Mouse (Mus musculus) liver, embryonic 12.5 days (tissue): ENCODE measurements at regions not wholly inside any gene's neighbourhood (a gene's known extent, or its start where the extent isn't known, plus 50 kb on each side); places are given as distances from the start of the nearest gene placed in this dataset.

Experiments used
- ATAC-seq: fragments of 200-750 bp; cut with Nextera tagmentation; 2 replicates; pipeline ENCODE4 v1.8.0; 2017; ENCODE audit warnings: moderate number of reproducible peaks, mild to moderate bottlenecking, moderate library complexity
- H3K27ac ChIP-seq: fragments of 300-500 bp; sonication (generic); 2 replicates; pipeline ENCODE4 v1.5.1; 2016; ENCODE audit warnings: mild to moderate bottlenecking
- H3K27me3 ChIP-seq: fragments of 300-500 bp; sonication (generic); replicated peaks from 2 replicates; pipeline ENCODE4 v1.6.1; 2016; ENCODE audit warnings: mild to moderate bottlenecking, moderate library complexity
- H3K36me3 ChIP-seq: fragments of 300-500 bp; sonication (generic); 2 replicates; pipeline ENCODE4 v1.6.1; 2016; ENCODE audit warnings: mild to moderate bottlenecking, moderate library complexity
- H3K4me1 ChIP-seq: fragments of 300-500 bp; sonication (generic); 2 replicates; pipeline ENCODE4 v1.6.1; 2016
- H3K4me2 ChIP-seq: fragments of 300-500 bp; sonication (generic); 2 replicates; pipeline ENCODE4 v1.6.1; 2016; ENCODE audit warnings: mild to moderate bottlenecking, moderate library complexity
- H3K4me3 ChIP-seq: fragments of 300-500 bp; sonication (generic); 2 replicates; pipeline ENCODE4 v1.5.1; 2016; ENCODE audit warnings: mild to moderate bottlenecking, moderate library complexity
- H3K9ac ChIP-seq: fragments of 300-500 bp; sonication (generic); 2 replicates; pipeline ENCODE4 v1.6.1; 2016; ENCODE audit warnings: mild to moderate bottlenecking, moderate library complexity
- H3K9me3 ChIP-seq: fragments of 300-500 bp; sonication (generic); replicated peaks from 2 replicates; pipeline ENCODE4 v1.6.1; 2016; ENCODE audit warnings: mild to moderate bottlenecking, moderate library complexity
- WGBS: fragments of 180-500 bp; shearing (Covaris S2); methylation state at CpG from one replicate; pipeline ENCODE4 v1.1.7; 2016; ENCODE audit not compliant: insufficient replicate concordance; 5-methylcytosine and 5-hydroxymethylcytosine counted together

DNA sequence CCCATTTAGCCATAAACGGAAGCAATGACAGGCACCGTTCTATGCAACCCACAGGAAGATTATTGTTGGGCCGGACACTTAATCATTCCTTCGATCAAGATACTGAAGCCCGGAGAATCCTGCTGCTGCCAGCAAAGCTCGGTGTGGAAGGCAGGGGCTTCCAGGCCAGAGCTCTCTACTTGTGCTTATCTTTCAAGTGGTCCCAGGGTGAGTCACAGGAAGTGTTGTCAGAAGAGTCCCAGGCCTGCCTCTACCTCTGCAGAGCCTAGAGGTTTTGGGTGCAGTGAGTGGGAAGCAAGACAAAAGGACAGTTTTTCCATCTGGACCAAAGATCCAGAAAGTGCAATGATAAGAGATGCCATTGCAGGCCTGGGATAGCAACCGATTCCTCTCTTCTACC is 231.6 kb upstream of the Mpped2 start:
- Histone ChIP-seq H3K36me3 (no peaks in the 10 kb centered on the region), H3K9me3 (no peaks in the 10 kb centered on the region), H3K9ac (no peak overlapping the region), H3K27ac (no peak overlapping the region), H3K4me2 (no peak overlapping the region), H3K27me3 (no peaks in the 10 kb centered on the region), H3K4me1 (no peaks in the 10 kb centered on the region), H3K4me3 (no peak overlapping the region)
- 27% methylated on average over 7 of the region's 7 CpGs for WGBS
- ATAC-seq, result no peak

DNA sequence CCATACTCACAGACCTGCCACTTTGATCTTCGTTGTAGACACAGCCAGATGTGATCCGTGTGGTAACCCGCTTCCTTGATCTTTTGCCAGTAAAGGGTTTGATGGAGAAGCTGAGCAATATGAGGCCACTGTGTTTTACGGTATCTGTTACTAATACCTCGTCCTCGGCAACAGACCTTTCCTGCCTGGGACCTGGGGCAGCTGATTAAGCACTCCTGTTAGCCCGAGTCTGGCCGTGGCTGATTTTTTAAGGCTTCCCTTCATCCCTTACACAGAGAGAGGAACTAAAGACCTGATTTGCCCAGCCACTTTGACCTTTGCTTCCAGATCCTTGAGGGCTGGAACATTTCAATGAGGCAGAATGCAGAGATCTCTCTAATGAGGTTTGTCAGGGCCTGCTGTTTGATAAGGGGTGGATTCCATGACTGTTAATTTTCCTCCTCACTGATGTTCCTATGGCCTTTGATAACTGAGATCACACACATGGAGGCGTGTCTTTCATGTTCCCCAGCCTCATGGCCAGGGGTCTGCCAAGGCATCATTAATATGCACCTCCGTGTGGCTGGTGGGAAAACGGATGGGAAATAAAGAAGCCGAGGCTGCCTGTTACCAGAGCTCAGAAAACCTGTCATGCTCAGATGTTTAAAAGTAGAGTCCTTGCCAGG is 231.0 kb upstream of the Mpped2 start:
- H3K9ac ChIP-seq, result no peak overlapping the region
- H3K9me3 ChIP-seq, result no peaks in the 10 kb centered on the region
- no peaks in the 10 kb centered on the region for H3K36me3 ChIP-seq
- H3K4me3 ChIP-seq, result no peak overlapping the region
- ATAC-seq, result no peak
- no peak overlapping the region for H3K4me2 ChIP-seq
- H3K4me1 ChIP-seq, result no peaks in the 10 kb centered on the region
- no peak overlapping the region for H3K27ac ChIP-seq
- no peaks in the 10 kb centered on the region for H3K27me3 ChIP-seq
- 39% methylated on average over 12 of the region's 12 CpGs for WGBS

DNA sequence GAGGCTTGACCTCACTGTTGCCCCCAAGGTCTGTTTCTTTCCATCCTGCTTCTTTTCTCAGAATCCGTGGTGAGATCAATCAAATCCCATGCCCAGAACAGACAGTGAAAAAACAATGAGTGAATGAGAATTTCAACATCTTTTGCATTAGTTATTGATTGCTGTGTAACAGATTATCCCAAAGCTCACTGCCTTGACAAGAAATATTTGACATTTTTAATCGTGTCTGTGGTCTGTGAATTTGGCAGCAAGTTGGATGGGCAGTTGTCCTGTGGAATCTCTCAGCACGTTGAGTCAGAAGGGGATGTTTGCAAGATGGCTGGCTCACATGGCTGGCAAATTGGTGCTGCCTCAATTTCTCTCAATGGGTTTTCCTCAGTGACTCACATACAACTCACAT is 228.0 kb upstream of the Mpped2 start:
- Histone ChIP-seq H3K36me3 (no peaks in the 10 kb centered on the region), H3K4me3 (no peak overlapping the region), H3K27ac (no peak overlapping the region), H3K4me1 (no peaks in the 10 kb centered on the region), H3K9me3 (no peaks in the 10 kb centered on the region), H3K9ac (no peak overlapping the region), H3K27me3 (no peaks in the 10 kb centered on the region), H3K4me2 (no peak overlapping the region)
- WGBS, result 53% methylated on average over 3 of the region's 3 CpGs
- ATAC-seq, result no peak

DNA sequence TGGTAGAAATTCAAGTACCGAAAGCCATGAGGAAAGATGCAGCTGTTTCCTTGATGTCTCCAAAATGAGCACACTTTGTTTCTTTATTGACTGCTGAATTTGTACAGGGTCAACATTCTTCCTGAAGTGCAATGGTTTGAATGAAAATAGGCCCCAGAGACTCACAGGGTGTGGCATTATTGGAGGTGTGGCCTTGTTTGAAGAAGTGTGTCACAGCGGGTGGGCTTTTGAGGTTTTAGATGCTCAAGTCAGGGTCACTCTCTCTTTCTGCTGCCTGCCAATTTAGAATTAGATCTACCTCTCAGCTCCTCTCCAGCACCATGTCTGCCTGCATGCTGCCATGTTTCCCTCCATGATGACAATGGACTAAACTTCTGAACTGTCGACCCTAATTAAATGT is 227.2 kb upstream of the Mpped2 start:
- Histone ChIP-seq H3K4me1 (no peaks in the 10 kb centered on the region), H3K9me3 (no peaks in the 10 kb centered on the region), H3K4me2 (no peak overlapping the region), H3K27ac (no peak overlapping the region), H3K9ac (no peak overlapping the region), H3K27me3 (no peaks in the 10 kb centered on the region), H3K36me3 (no peaks in the 10 kb centered on the region), H3K4me3 (no peak overlapping the region)
- 75% methylated on average over 3 of the region's 3 CpGs for WGBS
- ATAC-seq, result no peak

DNA sequence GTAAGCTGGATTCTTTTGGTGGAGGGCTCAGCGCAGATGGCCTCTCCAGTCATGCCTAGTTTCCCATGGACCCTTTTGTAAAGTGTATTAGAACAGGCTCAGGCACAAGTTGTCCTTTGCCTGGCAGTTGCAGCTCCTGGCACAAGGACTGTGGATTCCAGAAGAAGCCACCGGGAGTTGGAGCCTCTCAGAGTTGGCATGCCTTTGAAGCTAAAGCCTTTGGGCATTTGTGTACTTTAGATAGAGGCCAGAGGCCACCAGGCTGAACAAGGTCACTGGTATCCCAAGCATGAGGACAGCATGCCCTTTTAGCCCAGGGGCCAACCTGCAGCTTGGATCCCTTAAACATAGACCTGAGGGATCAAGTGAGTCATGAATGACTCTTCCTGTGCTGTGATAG is 223.9 kb upstream of the Mpped2 start:
- Histone ChIP-seq H3K9me3 (no peaks in the 10 kb centered on the region), H3K36me3 (no peaks in the 10 kb centered on the region), H3K9ac (no peak overlapping the region), H3K4me2 (no peak overlapping the region), H3K27ac (no peak overlapping the region), H3K4me1 (no peaks in the 10 kb centered on the region), H3K4me3 (no peak overlapping the region), H3K27me3 (no peaks in the 10 kb centered on the region)
- WGBS, result 71% methylated on average over 2 of the region's 2 CpGs
- no peak for ATAC-seq

DNA sequence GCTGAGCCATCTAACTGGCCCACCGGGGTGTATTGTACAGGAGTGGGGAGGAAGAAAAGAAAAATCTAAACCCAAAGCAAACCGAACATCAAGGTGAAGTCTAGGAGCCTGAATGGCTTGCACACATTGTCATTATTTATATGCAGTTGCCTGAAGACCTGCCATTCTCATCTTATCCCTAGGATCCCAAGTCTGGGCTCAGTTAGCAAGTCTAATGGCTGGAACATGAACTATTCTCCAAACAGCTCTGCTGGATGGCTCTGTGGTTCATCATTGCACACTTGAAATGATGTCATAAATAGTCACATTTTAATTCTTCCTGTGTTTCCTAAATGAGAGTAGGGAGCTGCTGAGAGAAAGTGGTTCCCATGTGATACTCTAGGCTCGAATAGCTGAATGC is 219.6 kb upstream of the Mpped2 start:
- Histone ChIP-seq H3K4me1 (no peaks in the 10 kb centered on the region), H3K4me3 (no peak overlapping the region), H3K36me3 (no peaks in the 10 kb centered on the region), H3K4me2 (no peak overlapping the region), H3K9ac (no peak overlapping the region), H3K27me3 (no peaks in the 10 kb centered on the region), H3K27ac (no peak overlapping the region), H3K9me3 (no peaks in the 10 kb centered on the region)
- no peak for ATAC-seq
- 58% methylated on average over 3 of the region's 3 CpGs for WGBS

DNA sequence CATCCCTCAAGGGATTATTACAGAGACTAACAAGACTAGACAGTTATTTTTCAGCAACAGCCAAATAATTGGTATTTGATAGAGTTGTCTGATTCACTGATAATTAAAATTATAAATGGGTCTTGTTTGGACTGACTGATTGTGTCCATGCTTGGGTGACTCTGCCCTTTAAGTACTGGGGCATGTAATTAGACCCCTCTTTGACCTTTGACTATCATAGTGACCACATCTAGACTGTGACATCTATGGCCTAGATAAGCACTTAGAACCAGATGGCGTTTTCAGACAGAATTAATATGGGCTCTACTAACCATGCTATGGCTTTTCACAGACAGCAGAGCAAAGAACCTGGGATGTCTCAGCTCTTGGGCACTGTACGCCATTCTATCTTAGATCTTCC is 215.1 kb upstream of the Mpped2 start:
- Histone ChIP-seq H3K9ac (no peak overlapping the region), H3K4me2 (no peak overlapping the region), H3K9me3 (no peaks in the 10 kb centered on the region), H3K27me3 (no peaks in the 10 kb centered on the region), H3K4me3 (no peak overlapping the region), H3K27ac (no peak overlapping the region), H3K36me3 (no peaks in the 10 kb centered on the region), H3K4me1 (no peaks in the 10 kb centered on the region)
- ATAC-seq, result no peak
- WGBS, result 61% methylated on average over 2 of the region's 2 CpGs

DNA sequence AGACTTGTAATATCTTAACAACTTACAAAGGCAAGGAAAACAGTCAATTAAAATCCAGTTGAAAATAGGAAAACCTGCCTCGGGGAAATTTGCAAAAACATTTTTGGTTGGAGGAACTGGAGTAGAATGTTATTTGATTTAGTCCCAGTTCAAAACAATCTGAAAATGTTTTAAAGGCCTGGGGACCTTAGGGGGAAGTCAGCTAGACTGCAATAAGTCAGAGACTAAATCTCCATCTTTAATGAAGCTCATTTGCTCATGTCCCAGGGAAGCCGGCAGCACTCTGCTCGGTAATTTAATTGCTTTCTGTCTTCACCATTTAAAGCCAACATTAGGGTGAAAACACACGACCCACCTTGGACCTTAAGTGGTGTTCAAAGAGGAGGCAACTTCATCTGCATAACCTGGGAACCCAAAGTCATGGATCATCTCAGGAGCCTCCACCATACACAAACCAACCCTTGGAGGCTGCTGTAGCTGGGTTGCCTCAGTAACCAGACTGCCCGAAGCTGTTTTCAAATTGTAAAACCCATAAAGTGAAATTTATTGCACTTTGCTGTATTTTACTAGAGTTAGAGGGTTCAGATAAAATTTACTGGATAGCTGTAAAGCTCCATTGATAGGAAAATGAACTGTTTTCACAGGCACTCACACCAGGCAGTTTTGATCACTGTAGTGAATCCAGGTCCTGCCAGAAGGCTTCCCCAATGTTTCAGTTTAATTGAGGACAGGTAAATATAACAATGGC is 205.6 kb upstream of the Mpped2 start:
- H3K9me3 ChIP-seq, result no peaks in the 10 kb centered on the region
- H3K36me3 ChIP-seq, result no peaks in the 10 kb centered on the region
- no peak for ATAC-seq
- H3K4me3 ChIP-seq, result no peak overlapping the region
- no peak overlapping the region for H3K27ac ChIP-seq
- no peaks in the 10 kb centered on the region for H3K4me1 ChIP-seq
- H3K27me3 ChIP-seq, result no peaks in the 10 kb centered on the region
- no peak overlapping the region for H3K9ac ChIP-seq
- no peak overlapping the region for H3K4me2 ChIP-seq
- WGBS, result 64% methylated on average over 5 of the region's 5 CpGs

DNA sequence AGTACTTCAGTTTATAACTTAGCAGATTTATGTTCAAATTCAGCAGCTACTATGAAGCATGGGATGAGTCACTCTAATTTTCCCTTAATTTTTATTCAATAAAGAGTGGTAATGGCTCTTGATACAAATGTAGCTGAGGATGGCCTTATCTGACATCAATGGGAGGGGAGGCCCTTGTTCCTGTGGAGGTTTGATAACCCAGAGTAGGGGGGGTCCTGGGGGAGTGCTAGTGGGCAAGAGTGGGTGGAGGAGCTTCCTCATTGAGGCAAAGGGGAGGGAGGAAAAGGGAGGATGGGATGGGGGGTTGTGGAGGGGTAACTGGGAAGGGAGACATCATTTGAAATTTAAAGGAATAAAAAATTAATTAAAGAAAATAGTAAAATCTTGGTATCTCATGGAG is 194.3 kb upstream of the Mpped2 start:
- Histone ChIP-seq H3K27ac (no peak overlapping the region), H3K4me2 (peak overlapping the region; percentile 12; the same call in 1 of the 2 replicates), H3K9me3 (no peaks in the 10 kb centered on the region), H3K4me3 (no peak overlapping the region), H3K36me3 (no peaks in the 10 kb centered on the region), H3K4me1 (peaks cover 33% of the 10 kb centered on the region), H3K9ac (no peak overlapping the region), H3K27me3 (no peaks in the 10 kb centered on the region)
- ATAC-seq, result peak; percentile 76

DNA sequence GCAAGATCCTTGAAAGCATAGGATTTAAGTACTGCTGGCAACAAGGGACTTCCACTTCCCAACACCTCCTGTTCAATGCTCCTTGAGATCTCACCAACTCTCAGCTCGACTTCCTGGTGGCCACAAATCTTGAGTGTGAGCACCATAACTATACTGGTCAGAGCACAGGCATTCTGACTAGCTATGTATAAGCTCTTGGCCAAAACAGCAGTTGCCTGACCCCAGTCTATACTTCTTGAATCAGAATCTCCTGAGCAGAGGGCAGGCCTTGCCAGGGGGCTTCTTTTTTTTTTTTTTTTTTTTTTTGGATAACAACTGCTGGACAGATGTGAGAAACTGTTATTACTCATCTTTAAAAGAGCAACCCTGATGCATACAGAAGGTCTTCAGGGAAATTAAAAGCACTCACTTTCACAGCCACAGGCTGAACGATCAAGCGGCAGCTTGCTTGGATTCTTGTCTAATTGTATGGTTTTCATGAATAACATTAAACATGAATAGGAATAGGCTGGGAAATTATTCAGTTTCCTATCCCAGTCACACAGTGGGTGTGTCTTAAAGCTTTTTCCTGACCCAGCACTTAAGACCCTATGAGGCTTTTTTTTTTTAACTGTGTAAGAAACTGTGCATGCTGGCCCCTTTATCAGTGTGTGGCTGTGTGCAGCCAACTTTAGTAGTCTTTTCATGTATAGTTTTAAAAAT is 193.7 kb upstream of the Mpped2 start:
- H3K27me3 ChIP-seq, result no peaks in the 10 kb centered on the region
- H3K4me1 ChIP-seq, result peaks cover 33% of the 10 kb centered on the region
- no peak overlapping the region for H3K9ac ChIP-seq
- H3K27ac ChIP-seq, result no peak overlapping the region
- H3K9me3 ChIP-seq, result no peaks in the 10 kb centered on the region
- H3K36me3 ChIP-seq, result no peaks in the 10 kb centered on the region
- H3K4me3 ChIP-seq, result no peak overlapping the region
- no peak overlapping the region for H3K4me2 ChIP-seq
- ATAC-seq, result no peak
- 62% methylated on average over 3 of the region's 3 CpGs for WGBS

DNA sequence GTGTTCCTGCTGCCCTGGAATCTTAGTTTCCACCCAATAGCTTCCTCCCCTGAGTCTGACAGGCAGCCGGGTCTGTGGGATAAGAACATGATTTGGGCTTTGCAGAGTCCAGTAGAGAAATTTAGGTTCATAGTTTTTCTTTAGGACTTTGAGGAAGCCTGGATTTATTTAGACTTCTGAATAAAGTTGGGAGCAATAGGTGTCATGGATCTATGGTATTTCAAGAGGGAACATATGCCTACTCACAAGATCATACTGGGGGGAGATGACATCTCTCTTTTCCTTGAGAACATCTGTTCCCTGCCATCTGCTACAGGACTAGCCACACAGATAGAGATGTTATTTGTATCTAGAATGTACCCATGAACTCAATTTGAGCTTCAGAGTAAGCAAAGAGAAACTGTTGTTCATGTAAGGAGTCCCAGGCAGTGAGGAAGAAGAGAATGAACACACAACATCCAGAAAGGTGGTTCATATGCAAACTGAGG is 188.1 kb upstream of the Mpped2 start:
- H3K9ac ChIP-seq, result no peak overlapping the region
- ATAC-seq, result no peak
- WGBS, result 57% methylated on average over 1 of the region's 1 CpGs
- no peaks in the 10 kb centered on the region for H3K27me3 ChIP-seq
- H3K4me2 ChIP-seq, result no peak overlapping the region
- no peak overlapping the region for H3K4me3 ChIP-seq
- no peak overlapping the region for H3K27ac ChIP-seq
- no peaks in the 10 kb centered on the region for H3K36me3 ChIP-seq
- no peaks in the 10 kb centered on the region for H3K9me3 ChIP-seq
- peaks cover 7% of the 10 kb centered on the region for H3K4me1 ChIP-seq

DNA sequence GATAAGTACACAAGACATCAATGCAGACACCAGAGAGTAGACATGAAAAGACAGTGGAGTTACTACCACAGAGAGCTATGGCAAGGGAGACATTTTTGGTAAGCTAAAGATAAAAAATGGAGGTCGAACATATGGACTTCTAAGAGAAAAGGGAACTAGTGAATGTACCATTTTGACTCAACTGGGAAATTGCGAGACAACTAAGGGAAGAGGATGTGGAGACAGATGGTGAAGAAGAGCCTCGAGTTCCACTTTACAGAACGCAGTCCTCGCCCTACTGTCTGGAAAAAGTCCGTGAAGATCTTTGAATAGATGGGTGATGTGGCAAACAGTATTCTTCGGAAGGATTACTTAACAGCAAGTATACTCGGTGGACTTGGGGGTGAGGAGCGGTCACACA is 181.2 kb upstream of the Mpped2 start:
- no peak overlapping the region for H3K27ac ChIP-seq
- H3K4me3 ChIP-seq, result no peak overlapping the region
- 50% methylated on average over 9 of the region's 9 CpGs for WGBS
- no peak overlapping the region for H3K9ac ChIP-seq
- no peaks in the 10 kb centered on the region for H3K9me3 ChIP-seq
- H3K36me3 ChIP-seq, result no peaks in the 10 kb centered on the region
- H3K27me3 ChIP-seq, result no peaks in the 10 kb centered on the region
- no peak overlapping the region for H3K4me2 ChIP-seq
- no peak for ATAC-seq
- H3K4me1 ChIP-seq, result no peaks in the 10 kb centered on the region
